Mouse (Mus musculus) adrenal gland, postnatal 25 days (tissue): Measurements from ENCODE around the gene Aprt. TPM values are rescaled to one million over a fixed set of nuclear protein-coding genes. Genes with fewer than 3 reads are reported as not detected.

Source experiments
- DNase-seq: peaks from one replicate; pipeline ENCODE4 v3.0.0; 2021; ENCODE audit warnings: mixed read lengths
- long read RNA-seq: library from polyadenylated mRNA; stranded (forward); transcript quantifications from one replicate; pipeline ENCODE4 v2.0.0, GENCODE M21; 2021
- total RNA-seq: library from RNA; stranded (reverse); gene quantifications from 2 replicates; pipeline ENCODE4 v1.2.3, GENCODE M21; 2021

The Aprt gene
- 50.6 and 66.4 TPM in 2 replicates for total RNA-seq
- long read RNA-seq, transcript Aprt-201 (5 exons, 849 nt), result major isoform, 37 of 53 reads
- long read RNA-seq, partial matches to known transcripts, result 6 of 53 reads
- long read RNA-seq, other reads (novel, unspliced or antisense), result 6 of 53 reads

GRCm38 (mm10) chr8:122576648-122577022 lies at the start of gene Aprt:
Gene Aprt (minus strand): TSS chr8:122576909.
- peak; percentile 95 for DNase-seq

- DNase-seq, result no peak
These were observed 49.1 kb upstream of the Aprt start for GRCm38 (mm10) chr8:122625811-122626210.

GRCm38 (mm10) chr8:122624653-122625052 lies 47.9 kb upstream of the Aprt start:
- DNase-seq, result no peak

- no peak for DNase-seq
These were observed 47.3 kb upstream of the Aprt start for GRCm38 (mm10) chr8:122623844-122624642.

- DNase-seq, result no peak
These were observed 46.0 kb upstream of the Aprt start, which contains the start of gene Pabpn1l for GRCm38 (mm10) chr8:122622727-122623126. Gene Pabpn1l (minus strand): TSS chr8:122622739.

- no peak for DNase-seq
These were observed 43.7 kb upstream of the Aprt start for GRCm38 (mm10) chr8:122620446-122620845.

- DNase-seq, result no peak
These were observed 42.1 kb upstream of the Aprt start for GRCm38 (mm10) chr8:122618660-122619378.

GRCm38 (mm10) chr8:122617947-122618546 lies 41.3 kb upstream of the Aprt start:
- peak; percentile 82 for DNase-seq

- DNase-seq, result no peak
These were observed 39.6 kb upstream of the Aprt start for GRCm38 (mm10) chr8:122616181-122616905.

GRCm38 (mm10) chr8:122611295-122612133 lies 34.8 kb upstream of the Aprt start, which contains the start of the genes Galns and Trappc2l:
Gene Galns (minus strand): TSS chr8:122611463.
Gene Trappc2l (plus strand): TSS chr8:122611640.
- DNase-seq, result peak; percentile 93

GRCm38 (mm10) chr8:122610612-122611277 lies 34.0 kb upstream of the Aprt start:
- no peak for DNase-seq

- DNase-seq, result no peak
These were observed 33.5 kb upstream of the Aprt start for GRCm38 (mm10) chr8:122610209-122610608.

GRCm38 (mm10) chr8:122606810-122607209 lies 30.1 kb upstream of the Aprt start:
- DNase-seq, result no peak

- no peak for DNase-seq
These were observed 28.7 kb upstream of the Aprt start for GRCm38 (mm10) chr8:122605367-122605766.

GRCm38 (mm10) chr8:122604640-122605039 lies 27.9 kb upstream of the Aprt start:
- DNase-seq, result no peak

GRCm38 (mm10) chr8:122600666-122601065 lies 24.0 kb upstream of the Aprt start:
- DNase-seq, result no peak

GRCm38 (mm10) chr8:122596031-122596430 lies 19.3 kb upstream of the Aprt start:
- no peak for DNase-seq

- no peak for DNase-seq
These were observed 17.2 kb upstream of the Aprt start for GRCm38 (mm10) chr8:122593783-122594507.

- no peak for DNase-seq
These were observed 16.5 kb upstream of the Aprt start for GRCm38 (mm10) chr8:122593240-122593639.

GRCm38 (mm10) chr8:122586749-122587148 lies 10.0 kb upstream of the Aprt start:
- DNase-seq, result no peak
